Mouse (Mus musculus): Measurements from ENCODE around the gene I830077J02Rik.

DNA sequence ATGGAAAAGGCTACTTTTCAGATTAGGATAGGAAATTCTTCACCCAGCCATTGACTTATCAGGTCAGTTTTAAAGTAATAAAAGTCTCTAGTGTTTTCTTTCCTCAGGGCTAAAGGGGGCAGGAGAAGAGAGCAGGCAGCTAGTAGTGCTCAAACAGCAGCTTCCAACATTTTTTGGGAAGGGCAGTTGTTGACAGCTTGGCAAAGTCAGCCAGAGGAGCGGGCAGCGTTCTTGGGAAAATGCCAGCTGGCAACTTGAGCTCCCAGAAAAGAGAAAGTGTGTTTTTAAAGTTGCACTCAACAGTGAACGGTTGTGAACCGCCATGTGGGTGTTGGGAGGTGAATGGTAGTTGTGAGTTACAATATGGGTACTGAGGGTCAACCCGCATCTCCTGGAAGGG lies 2.6 kb upstream of the I830077J02Rik start:
- TF ChIP-seq GATA1 (IDR thresholded peaks at IDR 0.05; ENCODE audit: low read length), result no peak
- TF ChIP-seq TAL1 (IDR thresholded peaks at IDR 0.05; ENCODE audit: low read length), result no peak

All from erythroblast, embryonic 14.5 days (primary cell).